Mouse (Mus musculus): ENCODE measurements around the gene Fcgr4. TPM values are rescaled to one million over a fixed set of nuclear protein-coding genes. Genes with fewer than 3 reads are reported as not detected.

Fcgr4 gene
- total and polyA plus RNA-seq, 2 experiments from 2014 or later, result 0.44 to 0.76 TPM

DNA sequence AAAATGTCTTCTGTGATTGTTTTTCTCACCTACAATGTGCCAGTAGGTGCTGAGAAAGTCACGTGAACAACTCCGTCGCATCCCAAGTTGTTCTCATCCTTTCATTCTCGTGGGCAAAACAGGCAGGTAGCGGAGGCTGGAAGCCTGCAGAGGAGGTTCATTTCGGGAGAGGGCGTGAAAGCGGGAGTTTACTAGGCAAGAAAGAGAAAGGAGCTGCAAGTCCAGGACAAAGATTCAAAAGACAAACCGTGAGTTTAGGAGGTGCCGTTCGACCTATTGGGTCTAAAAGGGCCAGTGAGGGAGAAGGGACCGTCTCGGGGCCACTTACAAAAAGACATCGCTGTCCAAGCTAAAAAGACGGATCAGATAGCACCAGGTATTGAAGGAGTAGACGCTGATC lies 14.5 kb downstream of the Fcgr4 start:
- TF ChIP-seq CTCF (IDR thresholded peaks at IDR 0.05; ENCODE audit: low read depth), result no peak
- Histone ChIP-seq H3K4me3 (ENCODE audit: low read depth, low read length) (peak overlapping the region; percentile 60), H3K27me3 (ENCODE audit: insufficient read depth, low read length) (0 out of 2 replicates have a peak, but pooled peaks cover 7% of the 10 kb centered on the region), H3K36me3 (ENCODE audit: insufficient read depth) (no peaks in the 10 kb centered on the region), H3K27ac (ENCODE audit: low read depth, low read length) (0 out of 2 replicates have a peak overlapping the region, but pooled peaks have one; percentile 9), H3K9ac (peak overlapping the region; percentile 48), H3K4me1 (ENCODE audit: insufficient read depth) (no peaks in the 10 kb centered on the region), H3K9me3 (ENCODE audit: low read length) (no peaks in the 10 kb centered on the region), H3K4me2 (ENCODE audit: low read depth) (peak overlapping the region; percentile 67)
- peak; percentile 60 for DNase-seq
- WGBS, result under 1% methylated on average over 16 of the region's 16 CpGs
- 0 out of 2 replicates have a peak, but pooled peaks have one; percentile 4 for ATAC-seq

DNA sequence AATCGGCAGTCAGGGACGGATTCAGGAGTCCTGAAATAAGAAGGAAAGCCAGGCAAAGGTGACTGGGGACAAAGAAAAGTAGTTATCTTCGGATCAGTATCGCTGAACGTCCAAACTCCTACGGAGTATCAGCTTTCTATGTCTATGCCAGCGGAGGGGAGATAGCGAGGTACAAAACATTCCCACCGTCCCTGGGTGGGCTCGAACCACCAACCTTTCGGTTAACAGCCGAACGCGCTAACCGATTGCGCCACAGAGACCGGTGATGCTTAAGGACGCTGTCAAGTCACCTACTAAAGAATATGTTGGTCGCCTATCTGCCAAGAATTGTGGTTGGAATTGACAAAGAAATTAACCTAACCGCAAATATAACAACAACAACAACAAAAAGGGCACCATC lies 15.0 kb downstream of the Fcgr4 start:
- no peaks in the 10 kb centered on the region for H3K4me1 ChIP-seq (ENCODE audit: insufficient read depth)
- 0 out of 2 replicates have a peak, but pooled peaks cover 7% of the 10 kb centered on the region for H3K27me3 ChIP-seq (ENCODE audit: insufficient read depth, low read length)
- 0 out of 2 replicates have a peak overlapping the region, but pooled peaks have one; percentile 9 for H3K27ac ChIP-seq (ENCODE audit: low read depth, low read length)
- no peaks in the 10 kb centered on the region for H3K36me3 ChIP-seq (ENCODE audit: insufficient read depth)
- no peak for TF ChIP-seq CTCF (IDR thresholded peaks at IDR 0.05; ENCODE audit: low read depth)
- H3K9ac ChIP-seq, result peak overlapping the region; percentile 48
- H3K4me2 ChIP-seq (ENCODE audit: low read depth), result peak overlapping the region; percentile 67
- H3K4me3 ChIP-seq (ENCODE audit: low read depth, low read length), result peak overlapping the region; percentile 60
- DNase-seq (peak; percentile 95), ATAC-seq (peak; percentile 80)
- H3K9me3 ChIP-seq (ENCODE audit: low read length), result no peaks in the 10 kb centered on the region
- under 1% methylated on average over 20 of the region's 20 CpGs for WGBS

- Histone ChIP-seq H3K9ac (peak overlapping the region; percentile 48; the same call in 1 of the 2 replicates), H3K27ac (ENCODE audit: low read depth, low read length) (no peak overlapping the region), H3K4me2 (ENCODE audit: low read depth) (peak overlapping the region; percentile 67), H3K4me3 (ENCODE audit: low read depth, low read length) (peak overlapping the region; percentile 60), H3K36me3 (ENCODE audit: insufficient read depth) (no peaks in the 10 kb centered on the region), H3K4me1 (ENCODE audit: insufficient read depth) (no peaks in the 10 kb centered on the region), H3K9me3 (ENCODE audit: low read length) (no peaks in the 10 kb centered on the region), H3K27me3 (ENCODE audit: insufficient read depth, low read length) (0 out of 2 replicates have a peak, but pooled peaks cover 7% of the 10 kb centered on the region)
- peak; percentile 25 for ATAC-seq
- WGBS, result 2% methylated on average over 11 of the region's 11 CpGs
- no peak for TF ChIP-seq CTCF (IDR thresholded peaks at IDR 0.05; ENCODE audit: low read depth)
- no peak for DNase-seq
These were observed 15.5 kb downstream of the Fcgr4 start for GRCm38 (mm10) chr1:171034201-171034600.

DNA sequence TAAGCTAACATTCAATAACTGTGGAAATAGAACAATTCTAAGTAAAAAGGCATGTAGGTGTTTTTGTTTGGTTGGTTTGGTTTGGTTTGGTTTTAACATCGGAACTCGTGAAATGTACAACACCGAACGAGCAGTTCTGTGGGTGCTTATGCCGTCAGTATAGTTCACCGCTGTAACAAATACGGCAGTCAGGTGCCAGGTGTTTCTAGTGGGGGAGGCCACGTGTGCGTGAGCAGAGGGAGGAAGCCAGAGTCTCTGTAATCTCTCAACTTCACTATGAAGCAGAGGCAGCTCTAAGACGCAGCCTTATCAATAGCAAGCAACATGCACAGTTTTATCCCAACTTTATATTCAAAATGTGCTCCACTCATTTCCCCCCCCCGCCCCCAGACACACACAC lies 16.9 kb downstream of the Fcgr4 start:
- H3K27ac ChIP-seq (ENCODE audit: low read depth, low read length), result no peak overlapping the region
- no peak for TF ChIP-seq CTCF (IDR thresholded peaks at IDR 0.05; ENCODE audit: low read depth)
- WGBS, result 45% methylated on average over 11 of the region's 11 CpGs
- no peaks in the 10 kb centered on the region for H3K27me3 ChIP-seq (ENCODE audit: insufficient read depth, low read length)
- no peaks in the 10 kb centered on the region for H3K9me3 ChIP-seq (ENCODE audit: low read length)
- no peak for DNase-seq
- no peaks in the 10 kb centered on the region for H3K36me3 ChIP-seq (ENCODE audit: insufficient read depth)
- ATAC-seq, result no peak
- 0 out of 2 replicates have a peak overlapping the region, but pooled peaks have one; percentile 9 for H3K4me3 ChIP-seq (ENCODE audit: low read depth, low read length)
- H3K4me2 ChIP-seq (ENCODE audit: low read depth), result peak overlapping the region; percentile 67
- no peak overlapping the region for H3K9ac ChIP-seq
- no peaks in the 10 kb centered on the region for H3K4me1 ChIP-seq (ENCODE audit: insufficient read depth)

GRCm38 (mm10) chr1:171036550-171037324 lies 18.0 kb downstream of the Fcgr4 start:
- H3K27ac ChIP-seq (ENCODE audit: low read depth, low read length), result no peak overlapping the region
- DNase-seq (peak; percentile 93), ATAC-seq (peak; percentile 61)
- no peaks in the 10 kb centered on the region for H3K36me3 ChIP-seq (ENCODE audit: insufficient read depth)
- H3K27me3 ChIP-seq (ENCODE audit: insufficient read depth, low read length), result no peaks in the 10 kb centered on the region
- 0 out of 2 replicates have a peak, but pooled peaks have one; percentile 9 for TF ChIP-seq CTCF (IDR thresholded peaks at IDR 0.05; ENCODE audit: low read depth)
- 3% methylated on average over 22 of the region's 22 CpGs for WGBS
- no peaks in the 10 kb centered on the region for H3K4me1 ChIP-seq (ENCODE audit: insufficient read depth)
- H3K9me3 ChIP-seq (ENCODE audit: low read length), result no peaks in the 10 kb centered on the region
- peak overlapping the region; percentile 48 for H3K4me3 ChIP-seq (ENCODE audit: low read depth, low read length)
- peak overlapping the region; percentile 52 for H3K4me2 ChIP-seq (ENCODE audit: low read depth)
- H3K9ac ChIP-seq, result no peak overlapping the region; the same call in 1 of the 2 replicates

GRCm38 (mm10) chr1:171037861-171038721 lies 19.4 kb downstream of the Fcgr4 start:
- Histone ChIP-seq H3K36me3 (ENCODE audit: insufficient read depth) (no peaks in the 10 kb centered on the region), H3K4me3 (ENCODE audit: low read depth, low read length) (peak overlapping the region; percentile 97), H3K27me3 (ENCODE audit: insufficient read depth, low read length) (no peaks in the 10 kb centered on the region), H3K27ac (ENCODE audit: low read depth, low read length) (peak overlapping the region; percentile 96), H3K9ac (peak overlapping the region; percentile 86), H3K9me3 (ENCODE audit: low read length) (no peaks in the 10 kb centered on the region), H3K4me1 (ENCODE audit: insufficient read depth) (no peaks in the 10 kb centered on the region), H3K4me2 (ENCODE audit: low read depth) (peak overlapping the region; percentile 44)
- DNase-seq (peak; percentile 94), ATAC-seq (peak; percentile 79)
- peak; percentile 3; the same call in 1 of the 2 replicates for TF ChIP-seq CTCF (IDR thresholded peaks at IDR 0.05; ENCODE audit: low read depth)
- under 1% methylated on average over 47 of the region's 47 CpGs for WGBS
